Mouse (Mus musculus) intestine, postnatal 0 days (tissue): Measurements from ENCODE around the gene Clcn3. TPM values are rescaled to one million over a fixed set of nuclear protein-coding genes. Genes with fewer than 3 reads are reported as not detected.
A peak's percentile ranks its signal among the peaks of the same experiment; 100 is the strongest.

Source experiments
- ATAC-seq: fragments of 200-750 bp; cut with Nextera tagmentation; 2 replicates; pipeline ENCODE4 v1.8.0; 2017; ENCODE audit warnings: mild to moderate bottlenecking, moderate TSS enrichment, moderate library complexity
- H3K27ac ChIP-seq: fragments of 300-500 bp; sonication (generic); 2 replicates; pipeline ENCODE4 v1.5.1; 2014; ENCODE audit warnings: mild to moderate bottlenecking, low read depth, low read length, moderate library complexity
- H3K27me3 ChIP-seq: fragments of 300-500 bp; sonication (generic); replicated peaks from 2 replicates; pipeline ENCODE4 v1.6.1; 2014; ENCODE audit warnings: low read length, mixed read lengths; ENCODE audit not compliant: control insufficient read depth, insufficient read depth
- H3K36me3 ChIP-seq: fragments of 300-500 bp; sonication (generic); 2 replicates; pipeline ENCODE4 v1.6.1; 2014; ENCODE audit warnings: mild to moderate bottlenecking, moderate library complexity; ENCODE audit not compliant: control insufficient read depth, insufficient read depth
- H3K4me1 ChIP-seq: fragments of 300-500 bp; sonication (generic); replicated peaks from 2 replicates; pipeline ENCODE4 v1.6.1; 2014; ENCODE audit warnings: antibody characterized with exemption, low read length, mixed read lengths; ENCODE audit not compliant: control insufficient read depth, insufficient read depth
- H3K4me2 ChIP-seq: fragments of 300-500 bp; sonication (generic); replicated peaks from 2 replicates; pipeline ENCODE4 v1.6.1; 2014; ENCODE audit warnings: low read depth, mild to moderate bottlenecking, moderate library complexity
- H3K4me3 ChIP-seq: fragments of 300-500 bp; sonication (generic); 2 replicates; pipeline ENCODE4 v1.5.1; 2014; ENCODE audit warnings: low read depth, low read length
- H3K9ac ChIP-seq: fragments of 300-500 bp; sonication (generic); 2 replicates; pipeline ENCODE4 v1.6.1; 2014; ENCODE audit warnings: mild to moderate bottlenecking, low read depth, low read length
- H3K9me3 ChIP-seq: fragments of 300-500 bp; sonication (generic); 2 replicates; pipeline ENCODE4 v1.6.1; 2016; ENCODE audit warnings: mixed run types; ENCODE audit not compliant: control insufficient read depth
- CTCF ChIP-seq: sonication (generic); IDR thresholded peaks from 2 replicates; pipeline ENCODE4 v1.5.1; 2016; ENCODE audit warnings: low read depth, mild to moderate bottlenecking, control low read depth, antibody characterized with exemption, moderate library complexity
- WGBS: fragments of 180-500 bp; shearing (Covaris S2); extraction: QIAGEN DNeasy Blood & Tissue Kit; methylation state at CpG from one replicate; pipeline ENCODE4 v1.1.7; 2014; 5-methylcytosine and 5-hydroxymethylcytosine counted together
- polyA plus RNA-seq: library from polyadenylated mRNA; unstranded; fragments of >200 nt; fragmentation: Nextera tagmentation; extraction: Ambion mirVana; gene quantifications from 2 replicates; pipeline ENCODE4 v1.2.1, GENCODE M21; 2015

Gene Clcn3
- polyA plus RNA-seq, 1 experiment from 2014 or later: 22.2 TPM

- WGBS: 25% methylated on average over 2 of the region's 2 CpGs
- TF ChIP-seq CTCF: no peak
- ATAC-seq: no peak
- Histone ChIP-seq H3K4me2 (no peak overlapping the region), H3K27ac (no peak overlapping the region), H3K4me1 (0 out of 2 replicates have a peak, but pooled peaks cover 2% of the 10 kb centered on the region), H3K4me3 (no peak overlapping the region), H3K9ac (0 out of 2 replicates have a peak overlapping the region, but pooled peaks have one; percentile 19), H3K27me3 (no peaks in the 10 kb centered on the region), H3K9me3 (no peaks in the 10 kb centered on the region), H3K36me3 (no peaks in the 10 kb centered on the region)
Observed at GRCm38 (mm10) chr8:60969091-60969490, 14.0 kb downstream of the Clcn3 start.

- H3K4me1 ChIP-seq: 0 out of 2 replicates have a peak, but pooled peaks cover 2% of the 10 kb centered on the region
- no peaks in the 10 kb centered on the region for H3K27me3 ChIP-seq
- no peaks in the 10 kb centered on the region for H3K36me3 ChIP-seq
- no peak for TF ChIP-seq CTCF
- H3K4me2 ChIP-seq: 0 out of 2 replicates have a peak overlapping the region, but pooled peaks have one; percentile 17
- no peaks in the 10 kb centered on the region for H3K9me3 ChIP-seq
- no peak overlapping the region for H3K4me3 ChIP-seq
- WGBS: 50% methylated on average over 3 of the region's 3 CpGs
- H3K27ac ChIP-seq: no peak overlapping the region
- no peak for ATAC-seq
- H3K9ac ChIP-seq: no peak overlapping the region
Observed at GRCm38 (mm10) chr8:60965741-60966140, 17.4 kb downstream of the Clcn3 start.

GRCm38 (mm10) chr8:60965306-60965705 lies 17.8 kb downstream of the Clcn3 start:
- H3K27me3 ChIP-seq: no peaks in the 10 kb centered on the region
- no peak for TF ChIP-seq CTCF
- H3K4me2 ChIP-seq: peak overlapping the region; percentile 43; the same call in 1 of the 2 replicates
- peak overlapping the region; percentile 28; the same call in 1 of the 2 replicates for H3K27ac ChIP-seq
- no peaks in the 10 kb centered on the region for H3K36me3 ChIP-seq
- WGBS: 31% methylated on average over 6 of the region's 6 CpGs
- no peak overlapping the region for H3K9ac ChIP-seq
- H3K9me3 ChIP-seq: no peaks in the 10 kb centered on the region
- 0 out of 2 replicates have a peak, but pooled peaks cover 2% of the 10 kb centered on the region for H3K4me1 ChIP-seq
- no peak overlapping the region for H3K4me3 ChIP-seq
- peak; percentile 96 for ATAC-seq

- Histone ChIP-seq H3K9me3 (no peaks in the 10 kb centered on the region), H3K27me3 (no peaks in the 10 kb centered on the region), H3K4me3 (no peak overlapping the region), H3K36me3 (no peaks in the 10 kb centered on the region), H3K4me1 (no peaks in the 10 kb centered on the region), H3K9ac (no peak overlapping the region), H3K27ac (no peak overlapping the region), H3K4me2 (peak overlapping the region; percentile 43; the same call in 1 of the 2 replicates)
- TF ChIP-seq CTCF: no peak
- 77% methylated on average over 4 of the region's 4 CpGs for WGBS
- no peak for ATAC-seq
Observed at GRCm38 (mm10) chr8:60964518-60964917, 18.6 kb downstream of the Clcn3 start.

- TF ChIP-seq CTCF: no peak
- Histone ChIP-seq H3K27me3 (no peaks in the 10 kb centered on the region), H3K4me3 (no peak overlapping the region), H3K4me2 (peak overlapping the region; percentile 43; the same call in 1 of the 2 replicates), H3K9me3 (no peaks in the 10 kb centered on the region), H3K9ac (no peak overlapping the region), H3K27ac (no peak overlapping the region), H3K4me1 (no peaks in the 10 kb centered on the region), H3K36me3 (no peaks in the 10 kb centered on the region)
- ATAC-seq: no peak
- 52% methylated on average over 2 of the region's 2 CpGs for WGBS
Observed at GRCm38 (mm10) chr8:60963931-60964330, 19.2 kb downstream of the Clcn3 start.

- no peak for ATAC-seq
- Histone ChIP-seq H3K4me1 (no peaks in the 10 kb centered on the region), H3K4me2 (no peak overlapping the region), H3K9ac (no peak overlapping the region), H3K9me3 (no peaks in the 10 kb centered on the region), H3K4me3 (no peak overlapping the region), H3K27ac (no peak overlapping the region), H3K27me3 (no peaks in the 10 kb centered on the region), H3K36me3 (no peaks in the 10 kb centered on the region)
- no peak for TF ChIP-seq CTCF
- WGBS: 60% methylated on average over 3 of the region's 3 CpGs
Observed at GRCm38 (mm10) chr8:60962763-60963162, 20.3 kb downstream of the Clcn3 start.
